Mouse (Mus musculus) forebrain, embryonic 15.5 days (tissue): ENCODE measurements at regions not wholly inside any gene's neighbourhood (a gene's known extent, or its start where the extent isn't known, plus 50 kb on each side); places are given as distances from the start of the nearest gene placed in this dataset.

Experiments
- ATAC-seq: fragments of 200-750 bp; cut with Nextera tagmentation; replicated peaks from 2 replicates; pipeline ENCODE4 v1.8.0; 2017; ENCODE audit warnings: mild to moderate bottlenecking, moderate TSS enrichment, moderate library complexity
- H3K27ac ChIP-seq: fragments of 300-500 bp; sonication (generic); replicated peaks from 2 replicates; pipeline ENCODE4 v1.5.1; 2015; ENCODE audit warnings: mild to moderate bottlenecking, inconsistent platforms
- H3K27me3 ChIP-seq: fragments of 300-500 bp; sonication (generic); 2 replicates; pipeline ENCODE4 v1.6.1; 2015; ENCODE audit warnings: inconsistent platforms
- H3K36me3 ChIP-seq: fragments of 300-500 bp; sonication (generic); 2 replicates; pipeline ENCODE4 v1.6.1; 2015; ENCODE audit warnings: mild to moderate bottlenecking, inconsistent platforms
- H3K4me1 ChIP-seq: fragments of 300-500 bp; sonication (generic); 2 replicates; pipeline ENCODE4 v1.6.1; 2015; ENCODE audit warnings: inconsistent platforms
- H3K4me2 ChIP-seq: fragments of 300-500 bp; sonication (generic); replicated peaks from 2 replicates; pipeline ENCODE4 v1.6.1; 2015; ENCODE audit warnings: mild to moderate bottlenecking, inconsistent platforms
- H3K4me3 ChIP-seq: fragments of 300-500 bp; sonication (generic); 2 replicates; pipeline ENCODE4 v1.5.1; 2015; ENCODE audit warnings: mild to moderate bottlenecking, inconsistent platforms
- H3K9ac ChIP-seq: fragments of 300-500 bp; sonication (generic); replicated peaks from 2 replicates; pipeline ENCODE4 v1.6.1; 2015; ENCODE audit warnings: mild to moderate bottlenecking, inconsistent platforms
- H3K9me3 ChIP-seq: fragments of 300-500 bp; sonication (generic); 2 replicates; pipeline ENCODE4 v1.6.1; 2016; ENCODE audit warnings: inconsistent platforms
- WGBS: fragments of 180-500 bp; shearing (Covaris S2); methylation state at CpG from one replicate; pipeline ENCODE4 v1.1.7; 2015; ENCODE audit warnings: mixed read lengths; 5-methylcytosine and 5-hydroxymethylcytosine counted together

DNA sequence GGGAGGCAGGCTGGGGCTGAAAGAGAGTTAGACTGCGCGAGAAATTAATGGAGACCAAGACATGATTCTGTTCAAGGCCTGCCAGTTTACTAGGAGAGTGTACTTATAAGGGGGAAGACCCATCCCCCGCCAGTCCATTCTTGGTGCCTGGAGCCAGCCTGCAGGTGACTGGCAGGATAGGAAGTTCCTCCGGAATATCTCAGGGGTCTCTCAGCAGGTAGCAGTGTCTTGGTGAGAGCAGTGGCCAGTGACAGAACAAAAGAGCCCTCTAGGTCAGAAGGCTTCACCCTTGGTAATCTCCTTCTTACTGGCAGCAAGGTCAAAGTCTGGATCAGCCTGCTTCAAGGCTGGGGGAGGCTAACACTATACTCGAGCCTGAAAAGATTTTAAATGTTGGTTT, 83.7 kb upstream of the Zfp804b start:
- no peaks in the 10 kb centered on the region for H3K9me3 ChIP-seq
- H3K4me2 ChIP-seq: no peak overlapping the region
- no peak overlapping the region for H3K4me3 ChIP-seq
- no peaks in the 10 kb centered on the region for H3K36me3 ChIP-seq
- 45% methylated on average over 5 of the region's 5 CpGs for WGBS
- H3K4me1 ChIP-seq: no peaks in the 10 kb centered on the region
- ATAC-seq: no peak
- no peak overlapping the region for H3K27ac ChIP-seq
- no peaks in the 10 kb centered on the region for H3K27me3 ChIP-seq
- H3K9ac ChIP-seq: no peak overlapping the region

DNA sequence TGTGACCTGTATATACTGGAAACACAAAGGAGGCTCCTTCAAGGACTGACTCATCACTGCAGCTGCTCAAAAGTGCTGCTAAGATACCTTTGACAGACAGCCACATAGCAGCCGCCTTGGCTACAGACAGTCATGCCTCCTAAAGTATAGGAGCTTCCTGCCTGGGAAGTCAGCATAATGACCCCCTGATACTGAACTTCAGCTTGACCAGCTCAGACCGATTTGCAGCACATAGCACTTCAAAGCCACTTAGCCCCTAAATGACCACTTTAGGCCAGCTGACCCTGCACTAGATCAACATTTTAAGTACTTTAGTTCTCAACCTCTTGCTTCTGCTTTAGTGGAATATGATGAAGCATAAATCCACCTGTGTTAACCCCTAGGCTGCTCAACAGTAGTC, 91.9 kb upstream of the Zfp804b start:
- H3K36me3 ChIP-seq: no peaks in the 10 kb centered on the region
- WGBS: 88% methylated on average over 2 of the region's 2 CpGs
- H3K4me1 ChIP-seq: no peaks in the 10 kb centered on the region
- H3K9me3 ChIP-seq: no peaks in the 10 kb centered on the region
- no peak overlapping the region for H3K4me2 ChIP-seq
- no peak overlapping the region for H3K4me3 ChIP-seq
- ATAC-seq: no peak
- no peaks in the 10 kb centered on the region for H3K27me3 ChIP-seq
- no peak overlapping the region for H3K27ac ChIP-seq
- no peak overlapping the region for H3K9ac ChIP-seq

DNA sequence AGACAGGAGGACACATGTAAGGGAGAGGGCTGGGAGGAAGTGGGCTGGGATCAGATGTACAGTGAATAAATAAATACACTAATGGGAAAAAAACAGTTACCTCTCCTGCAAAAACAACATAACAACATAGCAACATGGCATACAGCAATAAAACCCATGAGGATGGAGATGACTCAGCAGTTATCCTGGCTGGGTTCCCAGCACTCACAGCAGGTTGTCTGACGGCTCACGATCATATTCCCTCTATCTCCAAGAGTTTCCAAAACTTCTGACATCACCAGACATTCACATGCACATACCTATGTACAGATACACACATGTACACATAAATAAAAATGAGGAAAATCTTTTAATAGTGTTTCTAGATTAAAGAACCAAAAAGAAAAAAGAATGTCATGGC, 103.4 kb upstream of the Zfp804b start:
- Histone ChIP-seq H3K9me3 (no peaks in the 10 kb centered on the region), H3K9ac (no peak overlapping the region), H3K27ac (no peak overlapping the region), H3K27me3 (no peaks in the 10 kb centered on the region), H3K4me1 (no peaks in the 10 kb centered on the region), H3K4me3 (no peak overlapping the region), H3K4me2 (no peak overlapping the region), H3K36me3 (no peaks in the 10 kb centered on the region)
- 78% methylated on average over 2 of the region's 2 CpGs for WGBS
- ATAC-seq: no peak

DNA sequence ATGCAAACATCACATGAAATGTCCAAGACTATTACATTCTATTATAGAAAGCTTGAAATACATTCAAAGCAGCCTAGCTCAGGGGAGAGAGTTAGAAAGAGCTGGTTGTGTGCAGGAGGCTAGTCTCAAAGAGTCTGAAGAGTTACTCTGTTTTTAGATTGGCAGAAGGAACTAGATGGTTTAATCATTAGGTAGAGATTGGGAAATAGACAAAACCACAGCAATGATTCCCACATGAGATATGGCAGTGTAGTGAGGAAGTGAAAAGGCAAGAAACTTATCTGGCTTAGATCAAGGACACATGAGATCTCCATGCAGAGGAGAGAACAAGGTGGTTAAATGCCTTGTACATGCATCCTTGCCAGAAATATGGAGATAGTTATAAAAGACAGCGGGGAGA, 110.3 kb upstream of the Zfp804b start:
- H3K4me3 ChIP-seq: no peak overlapping the region
- H3K27ac ChIP-seq: no peak overlapping the region
- 98% methylated on average over 1 of the region's 1 CpGs for WGBS
- no peaks in the 10 kb centered on the region for H3K36me3 ChIP-seq
- no peak overlapping the region for H3K4me2 ChIP-seq
- ATAC-seq: no peak
- H3K27me3 ChIP-seq: no peaks in the 10 kb centered on the region
- H3K4me1 ChIP-seq: no peaks in the 10 kb centered on the region
- no peak overlapping the region for H3K9ac ChIP-seq
- H3K9me3 ChIP-seq: no peaks in the 10 kb centered on the region

DNA sequence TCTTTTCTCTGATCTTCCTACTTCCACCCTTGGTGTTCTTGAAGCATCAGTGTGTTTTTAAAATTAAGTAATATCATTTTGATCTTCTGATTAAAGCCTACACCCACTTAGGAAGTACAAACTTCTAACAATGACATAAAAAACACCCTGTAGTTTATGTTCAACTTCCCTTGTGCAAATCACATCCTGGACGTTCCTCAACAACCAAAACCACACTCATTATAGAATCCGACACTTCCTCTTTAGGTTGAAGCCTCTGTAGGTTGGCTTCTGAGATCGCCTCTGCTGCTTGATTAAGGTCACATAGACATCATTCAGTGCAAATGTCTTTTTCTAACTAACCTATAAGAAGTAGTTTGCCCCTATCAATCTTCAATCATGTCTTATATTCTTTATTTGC, 112.5 kb upstream of the Zfp804b start:
- no peaks in the 10 kb centered on the region for H3K36me3 ChIP-seq
- WGBS: 79% methylated on average over 3 of the region's 3 CpGs
- no peak for ATAC-seq
- H3K4me1 ChIP-seq: no peaks in the 10 kb centered on the region
- H3K4me3 ChIP-seq: no peak overlapping the region
- H3K27ac ChIP-seq: no peak overlapping the region
- no peak overlapping the region for H3K9ac ChIP-seq
- no peaks in the 10 kb centered on the region for H3K9me3 ChIP-seq
- H3K27me3 ChIP-seq: no peaks in the 10 kb centered on the region
- no peak overlapping the region for H3K4me2 ChIP-seq

DNA sequence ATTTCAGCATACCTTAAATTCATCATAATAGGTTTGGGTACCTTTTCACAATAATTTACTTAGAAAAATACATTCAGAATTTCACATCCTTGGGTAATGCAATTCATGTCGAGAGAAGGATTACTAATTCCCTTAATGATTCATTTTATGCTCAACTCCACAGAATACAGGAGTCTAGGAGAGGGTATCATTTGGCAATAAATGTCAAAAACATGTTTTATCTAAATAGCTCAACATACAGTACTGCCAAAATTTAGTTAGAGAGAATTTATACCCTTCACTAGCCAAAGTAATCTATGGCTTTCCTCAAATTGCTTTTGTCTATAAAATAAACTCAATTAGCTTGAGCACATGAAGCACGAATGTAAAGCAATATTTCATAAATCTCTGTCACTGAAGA, 144.6 kb upstream of the Zfp804b start:
- no peak for ATAC-seq
- Histone ChIP-seq H3K9me3 (no peaks in the 10 kb centered on the region), H3K27me3 (no peaks in the 10 kb centered on the region), H3K4me1 (no peaks in the 10 kb centered on the region), H3K9ac (no peak overlapping the region), H3K4me3 (no peak overlapping the region), H3K27ac (no peak overlapping the region), H3K4me2 (no peak overlapping the region), H3K36me3 (no peaks in the 10 kb centered on the region)
- WGBS: 78% methylated on average over 2 of the region's 2 CpGs

DNA sequence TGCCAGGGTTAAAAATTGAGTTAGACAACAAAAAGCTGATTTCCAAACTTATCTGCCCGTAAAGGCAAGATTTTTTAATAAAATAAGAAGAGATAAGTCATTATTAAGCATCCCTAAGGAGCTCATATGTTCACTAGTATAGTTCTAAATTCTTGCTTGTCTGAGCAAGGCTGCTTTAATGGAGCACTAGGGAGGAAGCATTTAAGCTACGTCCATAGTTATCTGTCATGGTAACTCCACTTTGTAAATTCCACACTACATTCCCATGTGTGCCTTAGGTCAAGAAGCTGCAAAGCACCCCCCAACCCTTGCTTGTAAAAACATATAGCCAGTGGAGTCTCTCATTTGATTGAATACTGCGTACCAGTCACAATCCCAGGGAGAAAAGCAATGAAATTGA, 145.0 kb upstream of the Zfp804b start:
- WGBS: 90% methylated on average over 3 of the region's 3 CpGs
- H3K4me2 ChIP-seq: no peak overlapping the region
- no peak overlapping the region for H3K9ac ChIP-seq
- H3K4me3 ChIP-seq: no peak overlapping the region
- no peaks in the 10 kb centered on the region for H3K4me1 ChIP-seq
- H3K27ac ChIP-seq: no peak overlapping the region
- H3K36me3 ChIP-seq: no peaks in the 10 kb centered on the region
- no peaks in the 10 kb centered on the region for H3K27me3 ChIP-seq
- no peak for ATAC-seq
- no peaks in the 10 kb centered on the region for H3K9me3 ChIP-seq

DNA sequence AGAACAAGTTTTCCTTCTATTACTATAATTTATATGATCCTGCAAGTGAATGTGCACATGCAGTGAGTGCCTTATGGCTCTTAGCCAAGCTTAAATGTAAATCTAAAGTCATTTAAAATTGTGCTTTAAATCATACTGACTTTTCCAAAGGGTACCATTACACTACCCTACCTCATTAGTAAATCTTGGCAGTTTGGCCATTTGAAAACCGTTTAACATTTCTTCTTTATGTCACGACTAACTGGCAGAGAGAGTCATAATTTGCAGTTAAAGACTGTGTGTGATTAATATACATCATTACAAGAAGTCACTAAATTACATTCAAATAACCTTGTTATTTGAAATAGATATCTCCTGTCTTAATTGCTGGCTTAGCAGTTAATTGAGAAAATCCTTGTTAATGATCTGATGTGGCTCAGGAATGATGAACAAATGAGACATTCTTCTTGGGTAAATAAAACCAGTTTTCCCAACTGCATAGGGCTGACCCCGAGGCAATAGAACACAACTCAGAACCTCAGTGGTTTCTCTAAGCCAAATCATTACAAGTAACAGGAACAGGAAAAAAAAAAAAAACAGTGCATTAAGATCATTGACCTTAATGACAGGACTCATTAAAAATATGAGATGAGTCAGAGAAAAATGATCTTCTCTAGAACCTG, 173.1 kb upstream of the Zfp804b start:
- Histone ChIP-seq H3K9me3 (no peaks in the 10 kb centered on the region), H3K36me3 (no peaks in the 10 kb centered on the region), H3K9ac (no peak overlapping the region), H3K4me2 (no peak overlapping the region), H3K4me1 (no peaks in the 10 kb centered on the region), H3K27ac (no peak overlapping the region), H3K4me3 (no peak overlapping the region), H3K27me3 (no peaks in the 10 kb centered on the region)
- no peak for ATAC-seq
- WGBS: 45% methylated on average over 3 of the region's 3 CpGs

DNA sequence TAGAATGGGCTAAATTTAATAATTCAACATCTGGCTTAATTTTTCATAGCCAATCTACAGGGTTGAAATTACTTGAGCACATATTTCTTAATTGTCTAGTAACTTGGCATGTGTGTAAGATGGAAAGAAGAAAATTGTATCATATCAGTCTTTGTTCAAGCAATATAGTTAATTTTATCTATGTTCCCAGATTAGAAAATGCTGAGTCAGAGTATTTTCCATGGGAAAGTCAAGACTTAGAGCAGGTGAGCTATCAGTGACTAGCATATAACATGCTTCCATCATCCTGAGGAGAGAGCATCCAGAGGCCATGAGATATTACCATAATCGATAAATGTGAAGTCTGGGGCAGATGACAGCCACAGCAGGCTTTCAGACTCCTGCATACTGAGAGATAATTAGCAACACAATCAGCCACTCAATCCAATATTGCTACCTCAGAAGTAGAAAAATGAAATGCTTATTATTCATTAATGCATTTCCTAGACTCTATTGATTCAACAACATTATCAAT, 188.2 kb upstream of the Zfp804b start:
- WGBS: 75% methylated on average over 1 of the region's 1 CpGs
- no peak overlapping the region for H3K4me3 ChIP-seq

DNA sequence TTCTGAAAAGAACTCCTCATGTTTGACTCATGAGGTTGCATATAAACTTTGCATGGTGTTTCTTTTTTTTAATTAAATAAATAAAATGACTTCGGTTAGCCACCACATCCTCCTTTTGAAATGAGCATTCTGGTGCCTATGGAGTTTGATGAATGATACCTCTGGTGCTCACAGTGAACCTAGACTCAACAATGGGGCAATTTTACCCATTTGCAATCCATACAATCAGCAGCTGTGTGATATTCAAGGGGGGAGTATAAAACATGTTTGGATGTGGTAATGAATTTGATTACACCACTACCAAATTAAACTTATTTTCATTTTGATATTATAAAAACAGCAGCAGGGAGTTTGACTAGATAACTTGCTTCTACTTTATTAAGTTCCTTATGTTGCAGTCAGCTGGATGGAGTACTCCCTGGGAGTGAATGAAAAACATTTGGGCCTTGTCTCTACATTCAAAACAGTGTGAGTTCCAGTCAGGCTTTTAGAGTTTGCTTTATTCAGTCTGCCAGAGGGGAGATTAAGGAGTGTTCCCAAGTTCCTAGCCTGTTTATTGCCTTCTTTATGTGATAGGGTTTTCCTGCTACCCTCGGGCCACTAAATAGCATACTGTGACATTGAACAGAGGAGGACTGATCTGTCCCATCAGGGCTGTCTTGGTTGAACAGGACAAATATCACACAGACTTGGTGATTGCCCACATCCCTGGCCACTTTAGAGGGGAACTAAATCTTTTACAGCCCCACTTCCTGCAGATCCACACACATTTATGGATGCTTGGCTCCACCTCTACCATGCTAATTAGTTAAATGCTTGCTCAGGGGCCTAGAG, 195.5 kb upstream of the Zfp804b start:
- H3K27ac ChIP-seq: no peak overlapping the region
- H3K9me3 ChIP-seq: no peaks in the 10 kb centered on the region
- H3K9ac ChIP-seq: no peak overlapping the region
- H3K36me3 ChIP-seq: no peaks in the 10 kb centered on the region
- no peak overlapping the region for H3K4me3 ChIP-seq
- H3K4me1 ChIP-seq: no peaks in the 10 kb centered on the region
- H3K4me2 ChIP-seq: no peak overlapping the region
- WGBS: 53% methylated on average over 2 of the region's 2 CpGs
- ATAC-seq: no peak
- no peaks in the 10 kb centered on the region for H3K27me3 ChIP-seq

More for the DNA sequence above, 188.2 kb upstream of the Zfp804b start:
- no peak for ATAC-seq
- H3K27ac ChIP-seq: no peak overlapping the region
- H3K27me3 ChIP-seq: no peaks in the 10 kb centered on the region
- H3K4me2 ChIP-seq: no peak overlapping the region
- H3K36me3 ChIP-seq: no peaks in the 10 kb centered on the region
- H3K4me1 ChIP-seq: no peaks in the 10 kb centered on the region
- no peak overlapping the region for H3K9ac ChIP-seq
- H3K9me3 ChIP-seq: no peaks in the 10 kb centered on the region

DNA sequence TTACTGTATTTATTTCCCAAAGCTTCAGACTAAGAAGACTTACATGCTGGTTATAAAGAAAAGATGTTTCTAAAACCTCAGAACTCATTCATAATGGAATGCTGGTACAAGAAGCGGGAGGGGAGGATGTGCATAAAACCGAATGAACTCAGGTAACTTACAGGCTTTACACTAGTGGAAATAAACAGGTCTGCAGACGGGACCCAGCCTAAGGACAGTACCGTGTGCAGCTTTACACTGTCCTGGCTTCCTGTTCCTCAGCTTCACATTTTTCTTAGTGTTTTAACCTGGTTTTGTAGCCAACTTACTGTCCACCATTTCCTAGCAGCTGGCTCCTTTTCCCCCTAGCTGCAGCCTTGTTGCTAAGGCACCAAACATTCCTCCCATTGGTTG, 196.1 kb upstream of the Zfp804b start:
- Histone ChIP-seq H3K27me3 (no peaks in the 10 kb centered on the region), H3K4me2 (no peak overlapping the region), H3K9ac (no peak overlapping the region), H3K9me3 (no peaks in the 10 kb centered on the region), H3K27ac (no peak overlapping the region), H3K4me1 (no peaks in the 10 kb centered on the region), H3K4me3 (no peak overlapping the region), H3K36me3 (no peaks in the 10 kb centered on the region)
- 77% methylated on average over 4 of the region's 4 CpGs for WGBS
- no peak for ATAC-seq

DNA sequence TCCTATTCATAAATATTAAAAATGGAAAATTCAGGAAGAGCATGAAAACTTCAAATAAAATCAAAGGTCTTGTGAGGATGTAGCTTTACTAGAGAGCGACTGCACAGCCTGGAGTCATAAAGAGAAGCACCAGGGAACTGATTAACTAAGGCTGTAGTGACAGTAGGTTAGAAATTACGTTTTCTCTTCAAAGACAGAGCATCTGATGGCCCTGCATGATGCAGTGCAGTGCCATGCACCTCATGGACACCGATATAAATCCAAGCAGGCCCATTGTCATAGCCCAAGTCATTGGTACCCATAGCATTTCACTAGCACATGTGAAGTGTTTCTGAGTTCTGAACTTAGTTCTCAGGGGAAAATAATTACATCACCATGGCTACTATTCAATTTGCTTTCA, 199.3 kb upstream of the Zfp804b start:
- 77% methylated on average over 3 of the region's 3 CpGs for WGBS

More for the DNA sequence above, 199.3 kb upstream of the Zfp804b start:
- Histone ChIP-seq H3K27ac (no peak overlapping the region), H3K4me2 (no peak overlapping the region), H3K27me3 (no peaks in the 10 kb centered on the region), H3K36me3 (no peaks in the 10 kb centered on the region), H3K4me1 (no peaks in the 10 kb centered on the region), H3K9me3 (no peaks in the 10 kb centered on the region), H3K4me3 (no peak overlapping the region), H3K9ac (no peak overlapping the region)
- no peak for ATAC-seq
